In the genomic region with DNA sequence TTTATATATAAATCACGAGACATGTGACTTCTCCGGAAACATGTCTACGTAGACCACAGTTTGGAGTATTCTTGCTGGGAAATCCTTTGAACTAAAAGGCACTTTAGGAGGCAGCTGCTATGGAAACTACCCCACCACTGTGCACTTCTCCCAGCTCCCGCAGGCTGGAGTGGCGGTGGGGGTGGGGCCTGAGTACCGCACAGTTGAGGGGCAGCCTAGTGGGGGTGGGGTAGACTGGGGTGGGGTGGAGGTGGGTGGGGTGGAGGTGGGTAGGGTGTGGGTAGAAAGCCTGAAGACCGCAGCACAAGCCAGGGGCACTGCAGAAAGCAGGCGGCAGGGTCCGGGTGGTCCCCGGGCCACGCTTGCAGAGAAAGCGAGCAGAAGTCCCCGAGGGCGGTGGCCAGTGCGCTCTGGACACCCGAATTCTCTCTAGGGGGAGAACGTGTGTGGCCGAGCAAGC, we compare ENCODE assay signal across 7 mouse cellular contexts. TPM values are rescaled to one million over a fixed set of nuclear protein-coding genes. Genes with fewer than 3 reads are reported as not detected.
A peak's percentile ranks its signal among the peaks of the same experiment; 100 is the strongest.
DNase-seq lines count a peak whose midpoint lies in the region; ATAC-seq and TF ChIP-seq lines count a peak whose summit lies in the region.

TSS of gene Rragd (plus strand) at position 322 of the 460 bp plus-strand sequence.

- peak within 1 kb of the TSS; percentile 94 for H3K27ac ChIP-seq in midbrain, embryonic 12.5 days (replicated peaks)

- H3K4me3 ChIP-seq in G1E (ENCODE audit: low read depth, low read length) = peak within 1 kb of the TSS; percentile 79
- peak within 1 kb of the TSS; percentile 93 for H3K4me3 ChIP-seq in midbrain, embryonic 12.5 days

- H3K9ac ChIP-seq in midbrain, embryonic 12.5 days (replicated peaks) = peak within 1 kb of the TSS; percentile 94

- H3K9me3 ChIP-seq in G1E (replicated peaks) = no peaks in the 10 kb centered on the region
- no peaks in the 10 kb centered on the region for H3K9me3 ChIP-seq in midbrain, embryonic 12.5 days

- peak within 1 kb of the TSS; percentile 88 for H3K4me2 ChIP-seq in midbrain, embryonic 12.5 days (replicated peaks)

- peak; percentile 20 for DNase-seq in G1E (ENCODE audit: low spot score)
- DNase-seq in brain, embryonic 14.5 days (ENCODE audit: low read depth) = peak; percentile 78
- peak in 1 of 2 experiments; percentile 13 for DNase-seq in gastrocnemius, postnatal 36 days
- peak; percentile 46 for DNase-seq in hindlimb bud, embryonic 11.5 days (ENCODE audit: extremely low spot score, low read depth, low spot score)
- peak in 1 of 2 experiments; percentile 51 for DNase-seq in left cerebral cortex, postnatal 36 days (ENCODE audit: low spot score in 2 of 2)
- DNase-seq in thymus, postnatal 10 days (ENCODE audit: low spot score in 2 of 2) = peak; percentile 40 to 41

- TF ChIP-seq POLR2A in brain, embryonic 14.5 days (IDR thresholded peaks at IDR 0.05; ENCODE audit: borderline replicate concordance, extremely low read depth, insufficient read depth, insufficient read length, poor library complexity, severe bottlenecking) = no peak

- H3K36me3 ChIP-seq in G1E (replicated peaks) = no peaks in the 10 kb centered on the region
- H3K36me3 ChIP-seq in midbrain, embryonic 12.5 days = no peaks in the 10 kb centered on the region

- peaks cover 35% of the 10 kb centered on the region for H3K27me3 ChIP-seq in G1E (ENCODE audit: insufficient read depth, low read length)
- peaks cover 12% of the 10 kb centered on the region; the same call in 1 of the 2 replicates for H3K27me3 ChIP-seq in midbrain, embryonic 12.5 days

- ATAC-seq in G1E (ENCODE audit: extremely low read depth, insufficient number of reproducible peaks, low FRiP score, poor library complexity, severe bottlenecking) = 0 out of 2 replicates have a peak, but pooled peaks have one; percentile 2
- ATAC-seq in midbrain, embryonic 12.5 days (ENCODE audit: low FRiP score, low read depth) = peak; percentile 79

- TF ChIP-seq CTCF in G1E (IDR thresholded peaks at IDR 0.05; ENCODE audit: low read depth, low read length) = no peak
- no peak for TF ChIP-seq CTCF in brain, embryonic 14.5 days (IDR thresholded peaks at IDR 0.05; ENCODE audit: borderline replicate concordance, extremely low read depth, insufficient read depth, insufficient read length)

- intact Hi-C loops in gastrocnemius, postnatal 36 days (cut with DNase I) = loop anchor here (5.0 kb wide), 1 partner anchor 35 kb away; no protein-coding TSS in a partner anchor
- intact Hi-C loops in left cerebral cortex, postnatal 36 days (cut with DNase I) = loop anchor here (2.0 kb wide), 1 partner anchor 32 kb away; the partner anchor contains the start of gene Ankrd6

- under 1% methylated on average over 17 of the region's 18 CpGs for WGBS in midbrain, embryonic 12.5 days

- H3K4me1 ChIP-seq in G1E (ENCODE audit: insufficient read depth, low read depth, low read length) = peaks cover 58% of the 10 kb centered on the region
- H3K4me1 ChIP-seq in midbrain, embryonic 12.5 days = peaks cover 29% of the 10 kb centered on the region

RNA-seq across cellular contexts. Expression of gene Rragd, which starts in this region (rescaled TPM):
- total RNA-seq in G1E (2014; fragmentation: Nextera tagmentation) = 6.9 and 9.1 TPM in 2 replicates
- total RNA-seq in G1E (2017) = 38.4 and 44.3 TPM in 2 replicates
- 0.49 and 0.61 TPM in 2 replicates for polyA plus RNA-seq in G1E (2012)
- polyA plus RNA-seq in brain, embryonic 14.5 days (2012; rRNA removed) = 20.4 and 27.0 TPM in 2 replicates
- 100 to 1,000 TPM; 147 to 166 TPM for total RNA-seq in gastrocnemius, postnatal 36 days (2021)
- 10 to 100 TPM; 83.2 to 90.1 TPM for total RNA-seq in left cerebral cortex, postnatal 36 days (2021)
- polyA plus RNA-seq in midbrain, embryonic 12.5 days (2016; fragmentation: Nextera tagmentation; extraction: Ambion mirVana) = 38.3 and 44.0 TPM in 2 replicates

Comparison
In these comparisons a context has a peak if more than half of its experiments do, and no peak if none do; other contexts are left out.
1. RNA of gene Rragd (polyA plus RNA-seq): 38.3 to 44.0 TPM in midbrain, embryonic 12.5 days and 20.4 to 27.0 TPM in brain, embryonic 14.5 days; 0.49 to 0.61 TPM in G1E; every median in the first group is over 10 times any median in the second.